Mouse (Mus musculus) G1E-ER4 (cell line): ENCODE results near the gene Vangl1. TPM values are rescaled to one million over a fixed set of nuclear protein-coding genes. Genes with fewer than 3 reads are reported as not detected.

Source experiments
- GATA1 ChIP-seq: IDR thresholded peaks from one replicate; pipeline ENCODE4 v1.8.0; 2012; ENCODE audit warnings: low read length, inconsistent platforms
- polyA plus RNA-seq: library from polyadenylated mRNA; stranded (reverse); fragments of >175 nt; gene quantifications from 2 replicates; pipeline ENCODE4 v1.2.3, GENCODE M21; 2012

Gene Vangl1
- polyA plus RNA-seq, 1 experiment: 65.1 TPM

DNA sequence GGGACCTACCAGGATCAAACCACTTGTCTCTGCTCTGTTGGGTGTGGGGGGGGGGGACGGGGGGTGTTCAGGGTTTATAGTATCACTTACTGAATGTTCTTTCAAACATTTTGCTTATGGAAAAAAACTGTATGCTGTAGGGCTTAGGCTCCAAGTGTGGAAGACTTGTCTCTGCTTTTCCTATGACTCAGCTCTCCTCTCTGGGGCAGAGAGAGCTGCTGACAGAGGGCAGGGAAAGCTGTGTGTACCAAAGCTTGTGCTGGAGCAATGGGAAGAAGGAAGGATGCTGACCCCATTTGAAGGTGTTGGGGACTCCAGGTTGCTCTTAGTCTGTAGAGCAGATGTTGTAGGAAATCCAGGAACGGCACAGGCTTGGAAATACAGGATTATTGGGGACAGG, 63.0 kb downstream of the Vangl1 start:
- no peak for TF ChIP-seq GATA1

DNA sequence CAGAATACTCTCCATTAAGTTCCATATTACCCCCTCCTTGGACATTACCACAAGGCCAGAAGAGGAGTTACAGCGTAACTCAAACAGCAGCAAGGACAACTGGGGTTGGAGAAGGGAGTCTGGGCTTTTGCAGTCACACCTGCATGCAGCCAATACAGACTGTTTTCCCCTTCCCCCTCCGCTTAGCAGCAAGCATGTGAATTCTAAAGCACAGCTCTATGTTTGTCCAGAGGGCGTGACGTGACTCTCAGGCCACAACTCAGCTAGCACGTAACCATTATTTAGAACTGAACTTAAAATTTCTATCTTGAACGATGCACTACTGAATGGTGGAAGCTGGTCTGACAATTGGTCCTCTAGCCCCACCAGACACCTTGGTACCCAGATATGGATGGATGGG, 63.9 kb downstream of the Vangl1 start:
- no peak for TF ChIP-seq GATA1

DNA sequence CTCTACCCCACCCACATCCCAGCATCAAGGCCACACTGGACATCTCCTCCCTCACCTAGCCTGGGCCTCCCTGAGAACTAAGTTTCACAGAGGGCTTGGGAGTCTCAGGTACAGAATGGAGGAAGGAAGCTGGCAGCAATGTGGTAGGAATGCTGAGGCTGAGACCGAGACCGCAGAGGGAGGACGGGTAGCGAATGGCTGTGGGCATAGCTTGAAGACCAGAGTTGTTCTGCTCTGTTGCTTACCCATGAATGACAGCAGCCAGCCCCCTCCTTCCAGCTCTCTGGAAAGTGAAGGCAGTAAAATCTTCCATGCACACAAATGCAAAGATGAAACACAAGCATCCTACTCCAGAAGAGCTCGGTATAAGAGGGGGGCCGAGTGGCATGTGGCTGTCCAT, 65.6 kb downstream of the Vangl1 start:
- TF ChIP-seq GATA1: no peak

DNA sequence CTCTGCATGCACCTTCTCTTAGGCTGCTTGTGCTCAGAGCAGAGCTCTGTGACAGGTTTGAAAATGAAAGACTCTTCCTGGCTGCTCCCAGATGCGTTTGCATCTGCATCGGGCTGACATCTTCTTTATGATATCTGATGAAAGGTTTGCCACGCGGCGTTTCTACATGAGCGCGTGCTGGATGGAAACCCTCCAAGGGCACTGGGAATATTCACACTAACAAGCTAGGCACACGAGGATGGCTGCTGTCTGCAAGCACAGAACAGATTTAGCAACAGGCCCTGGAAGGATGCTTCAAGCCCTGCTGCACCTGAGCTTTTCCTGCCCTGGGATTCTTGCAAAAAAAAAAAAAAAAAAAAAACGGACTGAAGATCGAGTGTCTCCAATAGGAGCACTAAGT, 67.3 kb downstream of the Vangl1 start:
- TF ChIP-seq GATA1: no peak

DNA sequence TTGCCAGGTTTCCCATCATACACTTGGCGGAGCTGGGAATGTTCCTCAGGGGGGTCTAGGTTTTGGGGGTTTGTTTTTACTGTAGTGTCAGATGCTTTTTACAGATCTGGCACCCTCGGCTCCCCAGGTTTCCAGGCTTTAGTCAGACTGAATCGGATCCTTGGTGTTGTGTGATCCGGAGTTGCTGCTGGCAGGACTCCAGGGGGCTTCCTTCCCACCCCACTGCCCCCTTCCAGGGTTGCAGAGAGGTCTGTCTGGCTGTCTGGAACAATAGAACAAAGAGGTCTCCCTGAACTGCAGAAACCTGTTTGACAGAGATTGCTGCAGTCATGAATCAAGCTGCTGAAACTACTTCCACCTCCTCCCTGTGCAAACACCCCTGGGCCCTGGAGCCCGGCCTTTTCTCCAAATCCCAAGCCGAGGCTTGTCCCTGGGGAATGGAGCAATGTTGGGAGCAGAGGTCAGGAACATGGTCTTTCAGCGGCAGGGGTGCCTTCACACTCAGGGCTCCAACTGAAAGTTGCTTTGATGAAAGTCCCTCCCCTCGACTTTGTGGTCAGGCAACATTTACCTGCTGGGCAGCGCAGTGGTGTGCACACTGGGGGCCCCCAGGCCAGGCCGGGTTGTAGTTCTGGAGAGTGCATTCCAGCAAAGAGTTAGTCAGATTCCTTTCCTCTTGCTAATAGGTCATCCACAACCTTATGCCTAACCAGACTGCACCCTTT, 68.9 kb downstream of the Vangl1 start:
- no peak for TF ChIP-seq GATA1

DNA sequence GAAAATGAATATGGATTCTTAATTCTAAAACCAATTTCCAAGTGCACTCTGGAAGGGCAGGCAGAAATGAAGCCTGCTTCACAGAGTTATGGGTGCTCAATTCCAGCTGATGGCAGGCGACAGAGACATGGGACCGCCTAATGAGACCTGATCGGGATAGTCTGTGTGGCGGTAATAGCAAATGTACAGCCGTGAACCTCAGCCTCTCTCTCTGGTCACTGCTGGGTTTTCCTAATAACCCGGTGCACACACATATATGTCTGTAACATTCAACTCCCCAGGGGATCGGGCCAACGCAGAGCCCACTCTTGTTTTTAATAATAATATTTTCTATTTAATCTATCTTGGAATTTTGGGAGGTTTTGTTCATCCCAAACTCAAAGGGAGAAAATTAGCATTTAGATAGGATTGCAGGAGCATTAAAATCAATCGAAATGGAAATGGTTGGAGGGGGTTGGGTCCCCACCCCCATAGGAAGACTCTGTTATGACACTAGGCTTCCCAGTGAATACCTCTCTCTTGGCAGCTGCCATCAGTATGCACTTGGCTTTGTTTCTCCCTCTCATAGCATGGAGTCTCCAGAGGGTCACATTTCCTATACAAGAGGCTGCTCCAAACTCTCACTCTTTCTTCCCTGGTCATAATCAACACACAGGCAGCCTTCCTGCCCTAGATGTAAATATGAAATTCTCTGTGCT, 72.7 kb downstream of the Vangl1 start:
- no peak for TF ChIP-seq GATA1

DNA sequence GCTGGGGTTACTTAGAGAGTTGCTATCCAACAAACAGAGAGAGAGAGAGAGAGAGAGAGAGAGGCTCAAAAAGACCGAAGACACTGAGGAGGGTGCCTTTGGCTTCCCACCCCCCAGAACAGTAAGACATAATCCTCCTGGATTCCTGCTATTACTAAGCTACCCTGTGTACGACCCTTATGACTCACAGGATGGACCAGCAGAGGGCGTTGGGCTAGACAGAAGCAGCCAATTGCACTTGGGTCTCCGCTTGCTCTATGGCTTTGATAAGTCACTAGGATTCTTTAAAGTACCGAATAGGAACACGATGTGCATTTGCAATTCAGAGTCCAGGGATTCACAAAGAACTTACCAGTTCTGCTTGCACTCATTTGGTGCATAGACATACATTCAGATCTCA, 74.0 kb downstream of the Vangl1 start:
- no peak for TF ChIP-seq GATA1

DNA sequence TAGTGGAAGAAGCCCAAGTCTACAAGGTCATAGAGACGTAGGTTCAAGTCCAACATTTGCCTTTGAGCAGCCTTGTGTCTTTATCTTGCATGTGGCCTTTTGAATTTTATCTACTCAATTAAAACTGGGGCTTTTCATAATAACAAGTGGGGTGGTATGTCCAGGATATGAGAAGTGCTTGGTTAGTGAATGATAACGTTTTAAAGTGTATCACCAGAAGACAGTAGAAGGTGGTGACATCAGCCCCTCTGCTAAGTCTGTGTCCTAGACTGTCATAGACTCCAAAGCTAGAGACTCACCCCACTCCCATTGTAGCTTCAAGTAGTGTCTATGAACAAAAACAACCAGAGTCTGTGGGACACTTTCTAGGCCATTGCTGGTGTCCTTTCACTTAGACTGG, 76.3 kb downstream of the Vangl1 start:
- TF ChIP-seq GATA1: no peak

DNA sequence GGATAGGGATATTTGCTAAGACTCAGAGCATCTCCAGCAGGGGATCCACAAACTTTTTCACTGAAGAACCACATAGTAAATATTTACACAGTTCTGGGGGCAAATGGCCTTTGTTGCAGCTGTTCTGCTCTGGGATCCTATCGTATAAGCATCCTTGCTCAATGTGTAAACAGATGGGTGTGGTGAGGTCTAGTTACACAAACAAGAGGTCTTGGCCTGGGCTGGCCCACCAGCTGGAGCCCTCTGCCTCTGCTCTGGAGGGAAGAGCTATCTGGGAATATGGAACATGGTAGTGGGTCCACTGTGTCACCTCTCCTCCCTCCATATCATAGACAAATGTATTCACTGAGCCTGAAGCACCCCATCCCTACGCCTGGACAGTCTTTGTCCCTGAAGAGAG, 77.4 kb downstream of the Vangl1 start:
- TF ChIP-seq GATA1: no peak

DNA sequence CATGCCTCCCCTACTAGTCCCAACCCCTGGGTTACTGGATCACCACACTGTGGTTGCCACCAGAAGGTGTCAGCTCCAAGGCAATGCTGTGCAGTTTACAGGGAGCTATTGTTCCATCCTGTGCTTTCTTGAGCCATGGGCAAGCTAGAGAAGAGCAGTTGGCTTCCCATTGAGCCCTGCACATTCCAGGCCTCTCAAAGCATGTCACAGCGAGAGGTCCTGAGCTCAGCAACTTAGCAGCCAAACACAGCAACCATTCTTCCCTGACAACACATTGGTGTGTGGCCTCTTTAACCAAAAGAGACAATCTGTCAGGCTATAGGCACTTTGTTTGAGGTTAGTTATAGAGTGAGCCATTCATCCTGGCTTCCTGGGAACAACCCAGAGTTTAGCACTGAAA, 78.9 kb downstream of the Vangl1 start:
- TF ChIP-seq GATA1: no peak

DNA sequence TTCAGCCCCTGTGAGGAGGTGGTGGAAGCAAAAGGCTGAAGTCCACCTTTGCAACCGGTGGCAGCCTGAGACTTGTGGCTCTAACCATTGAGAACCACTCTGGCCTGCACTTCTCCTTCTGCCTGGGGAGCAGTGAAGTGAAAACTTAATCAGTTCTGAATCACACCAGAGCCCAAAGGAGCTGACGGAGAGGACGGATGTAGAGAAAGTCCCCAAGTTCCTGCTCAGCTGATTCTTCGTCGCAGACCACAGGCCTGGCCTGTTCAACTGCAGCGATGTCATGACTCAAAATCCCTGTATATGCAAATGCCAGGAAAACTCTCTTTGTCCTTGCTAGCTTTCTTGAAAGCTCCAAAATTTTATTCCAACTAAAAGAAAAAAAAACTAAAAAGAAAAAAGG, 80.8 kb downstream of the Vangl1 start:
- no peak for TF ChIP-seq GATA1

DNA sequence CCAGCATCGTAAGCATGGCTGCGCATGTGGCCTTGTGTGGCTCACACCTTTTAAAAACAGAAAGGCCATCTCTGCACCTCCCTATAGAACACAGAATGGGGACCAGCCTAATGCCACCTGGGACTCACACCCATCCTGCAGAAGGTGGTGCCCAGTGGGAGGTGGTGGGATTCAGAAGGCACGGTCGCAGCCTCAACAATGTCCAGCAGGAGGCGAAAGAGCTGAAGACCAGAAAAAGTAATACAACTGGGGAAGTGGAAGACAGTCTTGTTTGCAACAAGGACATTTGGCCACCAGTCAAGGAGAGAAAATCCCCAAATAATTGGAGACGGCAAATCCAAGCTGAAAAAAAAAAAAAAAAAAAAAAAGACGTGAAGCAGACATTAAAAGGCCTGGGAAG, 82.4 kb downstream of the Vangl1 start:
- no peak for TF ChIP-seq GATA1

DNA sequence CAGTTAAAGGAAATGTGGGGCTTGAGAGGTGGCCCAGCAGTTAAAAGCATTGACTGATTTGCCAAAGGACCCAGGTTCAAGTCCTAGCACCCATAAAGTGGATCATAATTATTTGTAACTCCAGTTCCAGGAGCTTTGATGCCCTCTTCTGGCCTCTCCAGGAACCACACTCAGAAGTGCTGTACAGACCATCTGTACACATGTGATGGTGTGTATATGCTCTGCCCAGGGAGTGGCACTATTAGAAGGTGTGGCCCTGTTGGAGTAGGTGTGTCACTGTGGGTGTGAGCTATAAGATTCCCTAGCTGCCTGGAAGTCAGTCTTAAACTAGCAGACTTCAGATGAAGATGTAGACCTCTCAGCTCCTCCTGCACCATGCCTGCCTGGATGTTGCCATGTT, 83.5 kb downstream of the Vangl1 start:
- TF ChIP-seq GATA1: no peak

DNA sequence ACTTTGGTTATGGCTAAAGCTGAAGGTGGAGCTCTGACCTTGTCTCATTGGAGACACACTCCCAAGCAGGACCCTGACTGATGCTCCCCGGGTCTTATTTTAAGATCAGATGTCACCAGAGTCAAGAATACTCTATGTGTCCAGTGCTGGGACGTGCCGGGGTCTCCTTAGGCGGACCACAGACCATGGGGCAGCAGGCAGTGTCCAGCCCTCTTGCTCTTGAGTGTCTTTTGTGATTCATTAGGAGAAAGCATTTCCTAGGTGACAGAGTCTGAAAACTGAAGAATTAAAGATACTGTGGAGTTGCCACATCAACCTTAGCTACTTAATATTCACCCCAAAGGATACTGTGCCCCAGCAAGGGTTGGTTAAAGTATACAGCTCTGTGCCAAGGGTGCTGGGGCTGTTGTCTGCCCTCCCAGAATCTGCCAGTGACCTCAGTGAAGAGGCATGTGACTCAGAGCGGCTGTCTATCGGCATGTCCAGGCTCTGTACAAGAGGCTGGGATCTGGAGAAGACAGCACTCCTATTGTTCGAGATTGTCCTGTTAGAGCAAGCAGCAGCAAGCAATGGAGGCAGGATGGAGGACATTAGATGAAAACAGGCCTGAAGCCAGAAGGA, 92.4 kb downstream of the Vangl1 start:
- no peak for TF ChIP-seq GATA1

DNA sequence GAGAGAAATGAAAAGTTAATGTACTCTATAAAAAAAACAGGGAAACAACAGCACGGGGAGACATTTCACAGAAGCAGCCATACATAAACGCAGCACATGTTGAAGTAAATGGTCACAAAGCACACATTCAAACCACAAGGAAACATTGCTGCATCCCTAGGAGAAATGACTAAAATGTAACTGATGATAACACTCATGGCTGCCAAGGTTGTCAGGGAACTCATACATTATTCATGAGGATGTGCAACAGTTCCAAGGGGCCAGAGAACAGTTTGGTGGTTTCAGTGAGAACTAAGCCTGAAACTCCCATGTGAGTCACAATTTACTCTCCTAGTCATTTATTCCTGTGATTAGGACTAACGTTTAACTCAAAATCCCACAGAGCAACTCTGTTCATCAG, 96.3 kb downstream of the Vangl1 start:
- TF ChIP-seq GATA1: no peak

DNA sequence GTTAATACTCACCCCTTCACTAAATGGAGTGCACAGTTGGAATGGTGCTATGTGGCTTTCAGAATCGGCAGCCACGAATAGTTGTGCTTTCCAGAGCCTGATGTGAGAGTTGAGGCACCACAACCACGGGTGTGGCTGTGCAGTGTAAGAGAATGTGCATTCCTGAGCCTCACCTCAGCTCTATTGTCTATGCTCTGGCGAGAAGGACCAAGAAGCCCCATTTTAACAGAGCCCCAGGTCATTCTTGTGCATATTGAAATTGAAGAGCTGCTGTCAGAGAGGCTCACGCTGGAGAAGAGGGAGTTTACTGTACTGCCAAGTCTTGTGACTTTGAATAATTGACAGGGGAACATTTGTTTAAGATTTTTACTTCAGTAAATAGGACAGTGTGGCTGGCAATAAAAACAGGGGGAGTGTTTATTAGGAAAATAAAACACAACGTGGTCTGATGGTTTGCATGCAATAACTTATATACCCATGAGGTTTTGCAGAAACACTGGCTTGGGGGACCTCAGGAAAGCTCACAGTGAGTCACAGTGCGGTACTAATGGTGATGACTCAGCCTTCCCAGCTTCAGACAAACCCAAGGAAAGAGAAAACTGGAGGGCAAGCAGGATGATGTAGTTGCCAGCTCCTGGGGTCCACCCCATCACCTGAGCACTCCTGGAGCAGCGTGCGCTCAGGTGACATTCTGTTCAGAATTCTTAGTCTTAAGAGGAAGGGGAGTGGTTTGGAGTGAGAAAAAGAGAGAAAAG, 100.5 kb downstream of the Vangl1 start:
- no peak for TF ChIP-seq GATA1

Other genes with a start within 250 kb of the Vangl1 start
- gene Nhlh2, start 194.6 kb downstream of the Vangl1 start, polyA plus RNA-seq: not detected in 2 replicates
- gene Casq2, start 118.3 kb downstream of the Vangl1 start, polyA plus RNA-seq: not detected in 2 replicates